Mouse (Mus musculus): ENCODE measurements around the gene Sele. TPM values are rescaled to one million over a fixed set of nuclear protein-coding genes. Genes with fewer than 3 reads are reported as not detected.

Sele gene
- total and polyA plus RNA-seq, 3 experiments: not detected

DNA sequence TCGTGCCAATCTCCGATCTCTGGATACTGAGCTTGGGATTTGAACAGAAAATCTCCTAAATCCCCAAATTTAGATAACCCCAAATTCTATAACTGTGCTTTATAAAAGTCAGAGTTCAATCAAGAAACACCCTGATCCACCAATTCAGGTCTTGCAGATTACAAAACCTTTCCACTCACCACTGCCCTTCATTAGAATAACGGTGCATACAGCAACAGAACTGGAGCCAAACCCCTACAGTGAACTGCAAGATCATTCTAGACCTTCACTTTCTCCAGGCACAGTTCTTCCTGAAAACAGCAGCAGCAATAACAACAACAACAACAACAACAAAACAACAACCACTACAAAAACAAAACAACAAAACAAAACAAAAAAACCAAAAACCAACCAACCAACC is 38.8 kb downstream of the Sele start:
- no peak overlapping the region for H3K27ac ChIP-seq (ENCODE audit: control insufficient read depth, low read depth, low read length)

DNA sequence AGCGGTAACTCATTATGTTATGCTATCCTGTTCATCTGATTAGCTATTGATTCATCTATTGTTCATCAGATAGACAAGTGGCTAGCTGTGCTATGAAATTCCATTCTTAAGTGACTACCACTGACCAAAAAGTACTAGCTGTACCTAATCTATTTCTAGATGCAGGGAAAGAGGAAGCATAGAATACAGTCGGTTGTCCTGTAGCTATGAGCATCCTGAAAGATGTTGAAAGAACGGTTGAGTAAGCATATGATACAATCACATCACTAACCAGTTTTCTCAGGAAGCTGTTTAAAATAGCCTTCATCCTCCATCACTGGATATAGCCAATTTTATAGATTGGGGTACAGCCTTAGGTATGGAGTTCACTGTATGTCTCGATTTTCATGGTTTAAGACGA is 39.8 kb downstream of the Sele start:
- no peak overlapping the region for H3K4me3 ChIP-seq (ENCODE audit: control insufficient read depth in 1 of 2, insufficient read depth in 1 of 2, low read depth in 2 of 2, low read length in 2 of 2)
- no peak overlapping the region for H3K27ac ChIP-seq (ENCODE audit: control insufficient read depth, low read depth, low read length)
- no peaks in the 10 kb centered on the region for H3K79me2 ChIP-seq (ENCODE audit: control insufficient read depth, insufficient read depth, low read length, poor library complexity)
- TF ChIP-seq MAX (IDR thresholded peaks at IDR 0.05; ENCODE audit: low read length): no peak
- TF ChIP-seq ZMIZ1 (IDR thresholded peaks at IDR 0.05; ENCODE audit: low read depth, low read length): no peak
- TF ChIP-seq MEF2A (IDR thresholded peaks at IDR 0.05; ENCODE audit: extremely low read depth, insufficient replicate concordance, low read depth, low read length, poor library complexity, severe bottlenecking): no peak
- TF ChIP-seq POLR2AphosphoS2 (IDR thresholded peaks at IDR 0.05; ENCODE audit: low read length): no peak
- no peak for TF ChIP-seq CHD1 (IDR thresholded peaks at IDR 0.05; ENCODE audit: low read depth, low read length)
- H3K9me3 ChIP-seq (replicated peaks; ENCODE audit: insufficient read depth, low read length): no peaks in the 10 kb centered on the region
- peaks cover 0 to 2% of the 10 kb centered on the region in 2 experiments; a peak in 3 of 4 replicates for H3K27me3 ChIP-seq (ENCODE audit: control insufficient read depth in 1 of 2, insufficient read depth in 2 of 2, low read length in 2 of 2)
- H3K36me3 ChIP-seq (ENCODE audit: control insufficient read depth in 1 of 2, insufficient read depth in 2 of 2, low read length in 2 of 2): no peaks in the 10 kb centered on the region
- no peak overlapping the region for H3K9ac ChIP-seq (ENCODE audit: control insufficient read depth, low read depth, low read length, poor library complexity, severe bottlenecking)
- H3K4me1 ChIP-seq (ENCODE audit: control insufficient read depth in 1 of 2, insufficient read depth in 2 of 2, low read length in 2 of 2): no peaks in the 10 kb centered on the region
- DNase-seq (ENCODE audit: low read depth, low spot score): no peak

More for the DNA sequence above, 38.8 kb downstream of the Sele start:
- Histone ChIP-seq H3K9me3 (replicated peaks; ENCODE audit: insufficient read depth, low read length) (no peaks in the 10 kb centered on the region), H3K4me1 (ENCODE audit: control insufficient read depth in 1 of 2, insufficient read depth in 2 of 2, low read length in 2 of 2) (no peaks in the 10 kb centered on the region), H3K27me3 (ENCODE audit: control insufficient read depth in 1 of 2, insufficient read depth in 2 of 2, low read length in 2 of 2) (peaks cover 2 to 7% of the 10 kb centered on the region in 2 experiments), H3K9ac (ENCODE audit: control insufficient read depth, low read depth, low read length, poor library complexity, severe bottlenecking) (no peak overlapping the region), H3K36me3 (ENCODE audit: control insufficient read depth in 1 of 2, insufficient read depth in 2 of 2, low read length in 2 of 2) (no peaks in the 10 kb centered on the region), H3K4me3 (ENCODE audit: control insufficient read depth in 1 of 2, insufficient read depth in 1 of 2, low read depth in 2 of 2, low read length in 2 of 2) (no peak overlapping the region), H3K79me2 (ENCODE audit: control insufficient read depth, insufficient read depth, low read length, poor library complexity) (no peaks in the 10 kb centered on the region)
- DNase-seq (ENCODE audit: low read depth, low spot score): no peak
- TF ChIP-seq CTCF (IDR thresholded peaks at IDR 0.05 in 2 of 3, conservative IDR thresholded peaks at IDR 0.05 in 1 of 3; ENCODE audit: control insufficient read depth in 1 of 3, insufficient read depth in 1 of 3, low read depth in 2 of 3, low read length in 3 of 3, poor library complexity in 1 of 3, severe bottlenecking in 1 of 3): no peak
- TF ChIP-seq MYB (IDR thresholded peaks at IDR 0.05; ENCODE audit: low read depth, low read length): no peak
- no peak for TF ChIP-seq TAL1 (IDR thresholded peaks at IDR 0.05; ENCODE audit: low read length)

DNA sequence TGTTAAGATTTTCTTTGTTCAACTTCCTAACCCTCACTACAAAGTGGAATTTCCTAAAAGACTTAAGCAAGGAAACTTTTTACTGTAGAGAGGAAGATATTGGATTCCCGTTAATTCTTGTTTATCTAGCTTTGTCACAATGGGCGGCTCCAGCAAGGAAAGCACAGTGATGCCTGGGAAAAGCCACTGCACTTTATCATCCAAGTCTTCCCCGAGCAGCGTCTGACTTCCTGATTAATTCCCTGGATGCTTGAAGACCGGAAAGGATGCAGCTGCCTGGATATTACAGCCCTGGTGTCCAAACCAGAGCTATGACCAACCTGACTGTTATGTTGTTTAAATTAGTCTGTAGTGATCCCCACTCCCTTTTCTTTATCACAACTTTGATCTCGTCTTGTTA is 48.7 kb downstream of the Sele start:
- H3K4me3 ChIP-seq (ENCODE audit: control insufficient read depth in 1 of 2, insufficient read depth in 1 of 2, low read depth in 2 of 2, low read length in 2 of 2): no peak overlapping the region
- no peaks in the 10 kb centered on the region for H3K36me3 ChIP-seq (ENCODE audit: control insufficient read depth in 1 of 2, insufficient read depth in 2 of 2, low read length in 2 of 2)
- no peaks in the 10 kb centered on the region for H3K4me1 ChIP-seq (ENCODE audit: control insufficient read depth in 1 of 2, insufficient read depth in 2 of 2, low read length in 2 of 2)
- H3K79me2 ChIP-seq (ENCODE audit: control insufficient read depth, insufficient read depth, low read length, poor library complexity): no peaks in the 10 kb centered on the region
- no peaks in the 10 kb centered on the region for H3K9me3 ChIP-seq (replicated peaks; ENCODE audit: insufficient read depth, low read length)
- TF ChIP-seq ZMIZ1 (IDR thresholded peaks at IDR 0.05; ENCODE audit: low read depth, low read length) (no peak), POLR2AphosphoS5 (IDR thresholded peaks at IDR 0.05; ENCODE audit: borderline replicate concordance, low read depth, low read length) (no peak), MXI1 (IDR thresholded peaks at IDR 0.05; ENCODE audit: low read depth, low read length) (no peak), KAT2A (conservative IDR thresholded peaks at IDR 0.05; ENCODE audit: low read depth, low read length) (no peak), MAFK (IDR thresholded peaks at IDR 0.05; ENCODE audit: borderline replicate concordance, low read depth, low read length) (no peak), POLR2AphosphoS2 (IDR thresholded peaks at IDR 0.05; ENCODE audit: low read length) (no peak), MAZ (IDR thresholded peaks at IDR 0.05; ENCODE audit: low read depth, low read length) (no peak), GABPA (IDR thresholded peaks at IDR 0.05; ENCODE audit: low read depth, low read length) (no peak), POLR2A (IDR thresholded peaks at IDR 0.05; ENCODE audit: control insufficient read depth in 1 of 2, insufficient read depth in 1 of 2, low read depth in 1 of 2, low read length in 2 of 2, poor library complexity in 1 of 2) (no peak), EP300 (IDR thresholded peaks at IDR 0.05; ENCODE audit: low read depth in 1 of 2, low read length in 2 of 2) (no peak), GATA1 (IDR thresholded peaks at IDR 0.05; ENCODE audit: low read depth, low read length) (no peak), CTCF (IDR thresholded peaks at IDR 0.05 in 2 of 3, conservative IDR thresholded peaks at IDR 0.05 in 1 of 3; ENCODE audit: control insufficient read depth in 1 of 3, insufficient read depth in 1 of 3, low read depth in 2 of 3, low read length in 3 of 3, poor library complexity in 1 of 3, severe bottlenecking in 1 of 3) (no peak)
- H3K27me3 ChIP-seq (ENCODE audit: control insufficient read depth in 1 of 2, insufficient read depth in 2 of 2, low read length in 2 of 2): peaks cover 13 to 24% of the 10 kb centered on the region in 2 experiments
- H3K9ac ChIP-seq (ENCODE audit: control insufficient read depth, low read depth, low read length, poor library complexity, severe bottlenecking): no peak overlapping the region
- no peak for DNase-seq (ENCODE audit: low read depth, low spot score)
- no peak overlapping the region for H3K27ac ChIP-seq (ENCODE audit: control insufficient read depth, low read depth, low read length)
